Mouse (Mus musculus): ENCODE results near the gene Dusp10.

DNA sequence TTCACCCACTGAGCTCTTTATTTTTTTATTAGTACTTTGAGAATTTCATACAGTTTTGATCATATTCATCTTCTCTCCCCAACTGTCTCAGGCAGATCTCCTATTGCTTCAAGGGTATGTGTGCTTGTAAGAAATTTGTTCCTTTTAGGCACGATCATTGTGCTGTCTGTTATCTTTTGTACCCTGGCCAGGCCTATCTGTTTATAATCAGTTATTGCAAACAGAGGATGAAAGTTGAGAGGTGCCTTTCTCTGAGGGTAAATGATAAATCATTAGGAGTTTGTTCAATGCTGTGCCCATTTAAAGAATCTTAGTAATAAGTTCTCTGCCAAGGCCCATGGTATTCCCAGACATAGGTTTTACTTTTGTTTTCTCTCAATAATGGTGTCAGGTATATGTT, 95.2 kb downstream of the Dusp10 start:
- TF ChIP-seq POLR2A (IDR thresholded peaks at IDR 0.05; ENCODE audit: insufficient read length, low read depth) (no peak), USF1 (IDR thresholded peaks at IDR 0.05; ENCODE audit: low read depth) (no peak), POLR2AphosphoS2 (IDR thresholded peaks at IDR 0.05; ENCODE audit: insufficient read length, low read depth) (no peak), MAX (IDR thresholded peaks at IDR 0.05; ENCODE audit: low read depth) (no peak), REST (IDR thresholded peaks at IDR 0.05; ENCODE audit: insufficient read depth, insufficient read length) (no peak)

Measured in myocyte (in vitro differentiated cells).